Comparison of ENCODE assay signal across 8 mouse cellular contexts in the genomic region with DNA sequence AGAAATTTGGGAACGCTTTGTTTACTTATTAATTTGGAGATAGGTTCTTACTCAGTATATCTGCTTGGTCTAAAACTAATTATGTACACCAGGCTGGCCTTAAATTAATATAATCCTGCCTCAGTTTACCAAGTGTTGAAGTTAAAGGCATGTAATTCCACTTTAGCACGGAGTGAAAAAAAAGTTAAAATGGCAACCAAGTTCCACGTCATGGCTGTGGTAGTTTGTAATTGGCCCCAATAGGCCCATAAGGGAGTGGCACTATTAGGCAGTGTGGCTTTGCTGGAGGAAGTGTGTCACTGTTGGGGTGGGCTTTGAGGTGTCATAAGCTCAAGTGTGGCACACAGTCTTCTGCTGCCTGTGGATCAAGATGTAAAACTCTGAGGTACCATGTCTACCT. TPM values are rescaled to one million over a fixed set of nuclear protein-coding genes. Genes with fewer than 3 reads are reported as not detected.
DNase-seq lines count a peak whose midpoint lies in the region; ATAC-seq lines count a peak whose summit lies in the region.

No protein-coding gene starts in this region.

- intact Hi-C loops in heart, postnatal 14 days (cut with DNase I), result no loop called here

- no peak overlapping the region for H3K27ac ChIP-seq in heart, embryonic 11.5 days (ENCODE audit: low read depth, low read length)
- H3K27ac ChIP-seq in forebrain, embryonic 12.5 days, result no peak overlapping the region
- peak overlapping the region; percentile 86; the same call in 1 of the 2 replicates for H3K27ac ChIP-seq in liver, embryonic 13.5 days

- no peak for DNase-seq in heart, postnatal 14 days
- DNase-seq in ES-CJ7 (ENCODE audit: low read depth, low spot score), result peak; percentile 51
- peak; percentile 54 for DNase-seq in liver, embryonic 13.5 days
- peak; percentile 6 for DNase-seq in yolk sac, embryonic 10.5 days (ENCODE audit: low spot score)
- no peak for DNase-seq in spleen, adult 12 weeks (ENCODE audit: low spot score)
- DNase-seq in cerebellum, postnatal 36 days, result no peak

- peak overlapping the region; percentile 96 for H3K4me3 ChIP-seq in heart, embryonic 11.5 days (ENCODE audit: low read depth, low read length)
- peak overlapping the region; percentile 92 for H3K4me3 ChIP-seq in forebrain, embryonic 12.5 days (replicated peaks)
- peak overlapping the region; percentile 72 for H3K4me3 ChIP-seq in liver, embryonic 13.5 days (replicated peaks)

- H3K4me1 ChIP-seq in heart, embryonic 11.5 days (ENCODE audit: control insufficient read depth, insufficient read depth, low read length), result peaks cover 5% of the 10 kb centered on the region; the same call in 1 of the 2 replicates
- H3K4me1 ChIP-seq in forebrain, embryonic 12.5 days, result peaks cover 12% of the 10 kb centered on the region
- peaks cover 25% of the 10 kb centered on the region for H3K4me1 ChIP-seq in liver, embryonic 13.5 days (replicated peaks)

- H3K36me3 ChIP-seq in heart, embryonic 11.5 days (ENCODE audit: control insufficient read depth, insufficient read depth, low read length), result no peaks in the 10 kb centered on the region; the same call in 1 of the 2 replicates
- H3K36me3 ChIP-seq in forebrain, embryonic 12.5 days (replicated peaks), result no peaks in the 10 kb centered on the region
- H3K36me3 ChIP-seq in liver, embryonic 13.5 days, result peaks cover 5% of the 10 kb centered on the region; the same call in 1 of the 2 replicates

- no peak for ATAC-seq in heart, embryonic 11.5 days (replicated peaks; ENCODE audit: insufficient number of reproducible peaks, low FRiP score, low TSS enrichment)
- no peak for ATAC-seq in forebrain, embryonic 12.5 days (ENCODE audit: low FRiP score)
- ATAC-seq in liver, embryonic 13.5 days (ENCODE audit: low read depth), result peak; percentile 62

- peak overlapping the region; percentile 71 for H3K4me2 ChIP-seq in heart, embryonic 11.5 days
- H3K4me2 ChIP-seq in forebrain, embryonic 12.5 days, result peak overlapping the region; percentile 66
- H3K4me2 ChIP-seq in liver, embryonic 13.5 days, result peak overlapping the region; percentile 68

- H3K9ac ChIP-seq in heart, embryonic 11.5 days (ENCODE audit: low read depth, low read length), result peak overlapping the region; percentile 95; the same call in 1 of the 2 replicates
- H3K9ac ChIP-seq in forebrain, embryonic 12.5 days, result peak overlapping the region; percentile 84
- peak overlapping the region; percentile 81 for H3K9ac ChIP-seq in liver, embryonic 13.5 days

- WGBS in heart, embryonic 11.5 days (ENCODE audit: insufficient replicate concordance), result 50% methylated on average over 3 of the region's 3 CpGs
- 59% methylated on average over 3 of the region's 3 CpGs for WGBS in forebrain, embryonic 12.5 days
- 25% methylated on average over 3 of the region's 3 CpGs for WGBS in liver, embryonic 13.5 days (ENCODE audit: insufficient replicate concordance)

- no peaks in the 10 kb centered on the region for H3K9me3 ChIP-seq in heart, embryonic 11.5 days (replicated peaks; ENCODE audit: control insufficient read depth, low read length)
- no peaks in the 10 kb centered on the region for H3K9me3 ChIP-seq in forebrain, embryonic 12.5 days
- no peaks in the 10 kb centered on the region for H3K9me3 ChIP-seq in liver, embryonic 13.5 days (replicated peaks)

- H3K27me3 ChIP-seq in heart, embryonic 11.5 days (ENCODE audit: control insufficient read depth, insufficient read depth, low read length), result no peaks in the 10 kb centered on the region
- H3K27me3 ChIP-seq in forebrain, embryonic 12.5 days, result no peaks in the 10 kb centered on the region
- no peaks in the 10 kb centered on the region for H3K27me3 ChIP-seq in liver, embryonic 13.5 days

RNA-seq across cellular contexts. Expression of gene Psmd14, which starts 1.0 kb away (rescaled TPM):
- 162 and 164 TPM in 2 replicates for polyA plus RNA-seq in heart, embryonic 11.5 days (2014; fragmentation: Nextera tagmentation; extraction: Ambion mirVana)
- 10 to 100 TPM; 61.0 to 63.8 TPM for total RNA-seq in heart, postnatal 14 days (2021)
- polyA plus RNA-seq in forebrain, embryonic 12.5 days (2016; fragmentation: Nextera tagmentation; extraction: Ambion mirVana), result 265 and 271 TPM in 2 replicates
- polyA plus RNA-seq in liver, embryonic 13.5 days (2015; fragmentation: Nextera tagmentation; extraction: Ambion mirVana), result 166 and 184 TPM in 2 replicates

Comparison
In these comparisons a context has a peak if more than half of its experiments do, and no peak if none do; other contexts are left out.
1. DNase-seq: peak in ES-CJ7 (single experiment), liver, embryonic 13.5 days (single experiment) and yolk sac, embryonic 10.5 days (single experiment); none in heart, postnatal 14 days (0 of 2), spleen, adult 12 weeks (single experiment) and cerebellum, postnatal 36 days (0 of 2).
2. Peak in every context shown above with its lines, with median percentiles within 50 percentile points of each other: H3K4me2 ChIP-seq, H3K4me3 ChIP-seq and H3K9ac ChIP-seq.